Mouse (Mus musculus) limb, embryonic 13.5 days (tissue): ENCODE results near the gene Stx3. TPM values are rescaled to one million over a fixed set of nuclear protein-coding genes. Genes with fewer than 3 reads are reported as not detected.
A peak's percentile ranks its signal among the peaks of the same experiment; 100 is the strongest.

ENCODE experiments used
- ATAC-seq: fragments of 200-750 bp; cut with Nextera tagmentation; 2 replicates; pipeline ENCODE4 v1.8.0; 2017; ENCODE audit warnings: low read depth, moderate number of reproducible peaks, moderate TSS enrichment; ENCODE audit not compliant: low FRiP score
- H3K27ac ChIP-seq: fragments of 300-500 bp; sonication (generic); 2 replicates; pipeline ENCODE4 v1.5.1; 2015; ENCODE audit warnings: inconsistent platforms, mild to moderate bottlenecking, moderate library complexity
- H3K27me3 ChIP-seq: fragments of 300-500 bp; sonication (generic); 2 replicates; pipeline ENCODE4 v1.6.1; 2015; ENCODE audit warnings: mild to moderate bottlenecking, inconsistent platforms
- H3K36me3 ChIP-seq: fragments of 300-500 bp; sonication (generic); 2 replicates; pipeline ENCODE4 v1.6.1; 2015; ENCODE audit warnings: inconsistent platforms, mild to moderate bottlenecking, moderate library complexity
- H3K4me1 ChIP-seq: fragments of 300-500 bp; sonication (generic); 2 replicates; pipeline ENCODE4 v1.6.1; 2015; ENCODE audit warnings: inconsistent platforms
- H3K4me2 ChIP-seq: fragments of 300-500 bp; sonication (generic); replicated peaks from 2 replicates; pipeline ENCODE4 v1.6.1; 2015; ENCODE audit warnings: inconsistent platforms, mild to moderate bottlenecking, moderate library complexity
- H3K4me3 ChIP-seq: fragments of 300-500 bp; sonication (generic); 2 replicates; pipeline ENCODE4 v1.5.1; 2015; ENCODE audit warnings: moderate library complexity, mild to moderate bottlenecking, inconsistent platforms
- H3K9ac ChIP-seq: fragments of 300-500 bp; sonication (generic); 2 replicates; pipeline ENCODE4 v1.6.1; 2015; ENCODE audit warnings: mild to moderate bottlenecking, inconsistent platforms
- H3K9me3 ChIP-seq: fragments of 300-500 bp; sonication (generic); 2 replicates; pipeline ENCODE4 v1.6.1; 2016; ENCODE audit warnings: inconsistent platforms
- WGBS: fragments of 180-500 bp; shearing (Covaris S2); methylation state at CpG from one replicate; pipeline ENCODE4 v1.1.7; 2015; 5-methylcytosine and 5-hydroxymethylcytosine counted together
- polyA plus RNA-seq: library from polyadenylated mRNA; unstranded; fragments of >200 nt; fragmentation: Nextera tagmentation; extraction: Ambion mirVana; gene quantifications from 2 replicates; pipeline ENCODE4 v1.2.1, GENCODE M21; 2015

The Stx3 gene
- polyA plus RNA-seq, 1 experiment from 2014 or later, result 5.4 TPM

GRCm38 (mm10) chr19:11817586-11817985, 1.6 kb downstream of the Stx3 start:
- Histone ChIP-seq H3K27ac (no peak overlapping the region), H3K4me2 (peak overlapping the region; percentile 96), H3K9ac (no peak overlapping the region), H3K4me1 (peaks cover 5% of the 10 kb centered on the region), H3K27me3 (peaks cover 63% of the 10 kb centered on the region), H3K9me3 (no peaks in the 10 kb centered on the region), H3K36me3 (no peaks in the 10 kb centered on the region), H3K4me3 (peak overlapping the region; percentile 66)
- no peak for ATAC-seq
- 8% methylated on average over 5 of the region's 5 CpGs for WGBS

- no peak overlapping the region for H3K4me3 ChIP-seq
- H3K27ac ChIP-seq, result no peak overlapping the region
- no peaks in the 10 kb centered on the region for H3K9me3 ChIP-seq
- H3K9ac ChIP-seq, result no peak overlapping the region
- H3K27me3 ChIP-seq, result peaks cover 63% of the 10 kb centered on the region
- WGBS, result 14% methylated on average over 6 of the region's 6 CpGs
- H3K36me3 ChIP-seq, result no peaks in the 10 kb centered on the region
- ATAC-seq, result no peak
- peaks cover 5% of the 10 kb centered on the region for H3K4me1 ChIP-seq
- no peak overlapping the region for H3K4me2 ChIP-seq
These were observed 2.5 kb downstream of the Stx3 start for GRCm38 (mm10) chr19:11816706-11817105.

- no peak overlapping the region for H3K9ac ChIP-seq
- H3K4me1 ChIP-seq, result peaks cover 5% of the 10 kb centered on the region
- H3K4me3 ChIP-seq, result no peak overlapping the region
- no peak for ATAC-seq
- WGBS, result 83% methylated on average over 6 of the region's 6 CpGs
- H3K27me3 ChIP-seq, result peaks cover 53% of the 10 kb centered on the region
- no peak overlapping the region for H3K27ac ChIP-seq
- no peaks in the 10 kb centered on the region for H3K36me3 ChIP-seq
- H3K4me2 ChIP-seq, result no peak overlapping the region
- H3K9me3 ChIP-seq, result no peaks in the 10 kb centered on the region
These were observed 4.4 kb downstream of the Stx3 start for GRCm38 (mm10) chr19:11814742-11815333.

- H3K9ac ChIP-seq, result no peak overlapping the region
- H3K4me2 ChIP-seq, result no peak overlapping the region
- no peak overlapping the region for H3K4me3 ChIP-seq
- H3K27ac ChIP-seq, result no peak overlapping the region
- no peaks in the 10 kb centered on the region for H3K4me1 ChIP-seq
- 19% methylated on average over 8 of the region's 8 CpGs for WGBS
- no peaks in the 10 kb centered on the region for H3K9me3 ChIP-seq
- ATAC-seq, result no peak
- no peaks in the 10 kb centered on the region for H3K36me3 ChIP-seq
- peaks cover 41% of the 10 kb centered on the region for H3K27me3 ChIP-seq
These were observed 5.6 kb downstream of the Stx3 start for GRCm38 (mm10) chr19:11813649-11814048.

- Histone ChIP-seq H3K4me1 (no peaks in the 10 kb centered on the region), H3K9ac (no peak overlapping the region), H3K36me3 (no peaks in the 10 kb centered on the region), H3K4me2 (no peak overlapping the region), H3K9me3 (no peaks in the 10 kb centered on the region), H3K27ac (no peak overlapping the region), H3K27me3 (peaks cover 36% of the 10 kb centered on the region), H3K4me3 (no peak overlapping the region)
- no peak for ATAC-seq
- 85% methylated on average over 4 of the region's 4 CpGs for WGBS
These were observed 6.1 kb downstream of the Stx3 start for GRCm38 (mm10) chr19:11813136-11813535.

- no peak for ATAC-seq
- 67% methylated on average over 5 of the region's 5 CpGs for whole genome bisulfite sequencing
These were observed 7.4 kb downstream of the Stx3 start for GRCm38 (mm10) chr19:11811688-11812365.

GRCm38 (mm10) chr19:11810856-11811255, 8.3 kb downstream of the Stx3 start:
- Histone ChIP-seq H3K27ac (no peak overlapping the region), H3K36me3 (no peaks in the 10 kb centered on the region), H3K4me1 (no peaks in the 10 kb centered on the region), H3K27me3 (peaks cover 13% of the 10 kb centered on the region), H3K9ac (no peak overlapping the region), H3K4me2 (no peak overlapping the region), H3K9me3 (no peaks in the 10 kb centered on the region), H3K4me3 (no peak overlapping the region)
- no peak for ATAC-seq
- 67% methylated on average over 1 of the region's 1 CpGs for WGBS

More at GRCm38 (mm10) chr19:11811688-11812365, 7.4 kb downstream of the Stx3 start:
- Histone ChIP-seq H3K4me1 (no peaks in the 10 kb centered on the region), H3K4me2 (no peak overlapping the region), H3K27me3 (peaks cover 23% of the 10 kb centered on the region), H3K4me3 (no peak overlapping the region), H3K27ac (no peak overlapping the region), H3K9ac (no peak overlapping the region), H3K9me3 (no peaks in the 10 kb centered on the region), H3K36me3 (no peaks in the 10 kb centered on the region)

- no peak for ATAC-seq
- H3K9ac ChIP-seq, result no peak overlapping the region
- 74% methylated on average over 5 of the region's 5 CpGs for WGBS
- no peak overlapping the region for H3K4me3 ChIP-seq
- no peaks in the 10 kb centered on the region for H3K9me3 ChIP-seq
- no peaks in the 10 kb centered on the region for H3K36me3 ChIP-seq
- no peak overlapping the region for H3K27ac ChIP-seq
- H3K4me2 ChIP-seq, result no peak overlapping the region
- H3K27me3 ChIP-seq, result peaks cover 7% of the 10 kb centered on the region
- H3K4me1 ChIP-seq, result no peaks in the 10 kb centered on the region
These were observed 9.0 kb downstream of the Stx3 start for GRCm38 (mm10) chr19:11810003-11810758.

- no peak for ATAC-seq
These were observed 10.8 kb downstream of the Stx3 start for GRCm38 (mm10) chr19:11808452-11808851.

GRCm38 (mm10) chr19:11807822-11808221, 11.4 kb downstream of the Stx3 start:
- H3K4me3 ChIP-seq, result no peak overlapping the region
- no peak for ATAC-seq
- WGBS, result 72% methylated on average over 6 of the region's 6 CpGs
- no peaks in the 10 kb centered on the region for H3K27me3 ChIP-seq
- H3K27ac ChIP-seq, result no peak overlapping the region
- no peaks in the 10 kb centered on the region for H3K36me3 ChIP-seq
- no peaks in the 10 kb centered on the region for H3K4me1 ChIP-seq
- H3K9me3 ChIP-seq, result no peaks in the 10 kb centered on the region
- no peak overlapping the region for H3K4me2 ChIP-seq
- H3K9ac ChIP-seq, result no peak overlapping the region

More at GRCm38 (mm10) chr19:11808452-11808851, 10.8 kb downstream of the Stx3 start:
- no peak overlapping the region for H3K4me3 ChIP-seq
- no peaks in the 10 kb centered on the region for H3K36me3 ChIP-seq
- H3K9ac ChIP-seq, result no peak overlapping the region
- WGBS, result 86% methylated on average over 2 of the region's 2 CpGs
- no peaks in the 10 kb centered on the region for H3K4me1 ChIP-seq
- H3K27me3 ChIP-seq, result no peaks in the 10 kb centered on the region
- H3K27ac ChIP-seq, result no peak overlapping the region
- H3K9me3 ChIP-seq, result no peaks in the 10 kb centered on the region
- no peak overlapping the region for H3K4me2 ChIP-seq

- H3K36me3 ChIP-seq, result no peaks in the 10 kb centered on the region
- 57% methylated on average over 2 of the region's 2 CpGs for WGBS
- no peak overlapping the region for H3K4me3 ChIP-seq
- no peaks in the 10 kb centered on the region for H3K9me3 ChIP-seq
- no peak for ATAC-seq
- no peak overlapping the region for H3K4me2 ChIP-seq
- no peak overlapping the region for H3K27ac ChIP-seq
- H3K9ac ChIP-seq, result no peak overlapping the region
- no peaks in the 10 kb centered on the region for H3K4me1 ChIP-seq
- H3K27me3 ChIP-seq, result no peaks in the 10 kb centered on the region
These were observed 12.0 kb downstream of the Stx3 start for GRCm38 (mm10) chr19:11807251-11807650.

- H3K9ac ChIP-seq, result no peak overlapping the region
- no peaks in the 10 kb centered on the region for H3K4me1 ChIP-seq
- no peaks in the 10 kb centered on the region for H3K27me3 ChIP-seq
- no peaks in the 10 kb centered on the region for H3K36me3 ChIP-seq
- WGBS, result 42% methylated on average over 1 of the region's 1 CpGs
- no peak overlapping the region for H3K27ac ChIP-seq
- no peak overlapping the region for H3K4me2 ChIP-seq
- no peaks in the 10 kb centered on the region for H3K9me3 ChIP-seq
- H3K4me3 ChIP-seq, result no peak overlapping the region
- ATAC-seq, result no peak
These were observed 14.8 kb downstream of the Stx3 start for GRCm38 (mm10) chr19:11804423-11804822.
